Mouse (Mus musculus) granulocyte monocyte progenitor cell, adult 5-6 weeks (primary cell): ENCODE results near the gene Bmpr1a. TPM values are rescaled to one million over a fixed set of nuclear protein-coding genes. Genes with fewer than 3 reads are reported as not detected.

Experiments used
- ATAC-seq: replicated peaks from 2 replicates; pipeline ENCODE4 v1.8.0; 2016; ENCODE audit warnings: mild to moderate bottlenecking, moderate TSS enrichment, inconsistent platforms; ENCODE audit not compliant: poor library complexity, severe bottlenecking
- total RNA-seq, 2 experiments: library from RNA; stranded (forward) in 1 of 2; stranded (reverse) in 1 of 2; fragments of 200-712, 200-1000 nt in 1 of 2; fragments of >200 nt in 1 of 2; fragmentation: Nextera tagmentation in 1 of 2; gene quantifications; 2 replicates each; pipeline ENCODE4 v1.2.3; 2014 to 2017

The Bmpr1a gene
- total RNA-seq (2014; fragmentation: Nextera tagmentation) = not detected in 2 replicates
- total RNA-seq (2017) = 0.04 and 0.46 TPM in 2 replicates

DNA sequence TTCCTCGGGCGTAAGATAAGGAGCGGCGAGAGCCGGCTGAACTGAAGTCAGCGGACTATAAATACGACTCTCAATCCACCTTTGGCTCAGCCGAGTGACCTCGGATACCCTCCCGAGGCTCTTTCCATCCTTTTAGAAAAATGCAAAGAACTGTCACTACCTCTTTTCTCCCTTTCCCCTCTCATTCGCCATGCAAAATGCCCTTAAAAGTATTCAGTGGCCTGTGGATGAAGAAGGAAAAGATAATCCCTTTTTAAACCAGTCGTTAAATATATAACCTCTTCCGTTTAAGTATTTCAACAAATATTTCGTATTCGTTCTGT, at the start of gene Bmpr1a:
Bmpr1a (minus strand) TSS at position 17 of the 323 bp plus-strand sequence.
- no peak for ATAC-seq

DNA sequence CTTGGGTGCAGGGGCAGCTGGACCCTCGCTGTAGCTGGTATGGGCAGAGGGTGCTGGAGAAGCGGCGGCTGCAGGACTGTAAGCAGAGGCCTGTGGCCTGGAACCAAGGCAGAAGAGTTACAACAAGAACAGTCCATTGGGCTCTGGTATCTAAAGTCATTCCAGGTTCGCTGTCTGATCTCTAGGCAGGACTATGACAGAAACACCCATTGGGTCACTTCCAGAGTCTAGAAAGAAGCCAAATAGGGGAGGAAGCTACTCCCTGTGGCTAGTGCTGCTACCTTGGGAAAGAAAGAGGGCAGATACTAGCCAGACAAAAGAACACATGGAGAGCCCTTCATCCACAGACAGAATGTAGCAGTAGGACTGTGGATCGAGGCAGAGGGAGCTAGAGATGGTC, 49.1 kb upstream of the Bmpr1a start:
- ATAC-seq = no peak

DNA sequence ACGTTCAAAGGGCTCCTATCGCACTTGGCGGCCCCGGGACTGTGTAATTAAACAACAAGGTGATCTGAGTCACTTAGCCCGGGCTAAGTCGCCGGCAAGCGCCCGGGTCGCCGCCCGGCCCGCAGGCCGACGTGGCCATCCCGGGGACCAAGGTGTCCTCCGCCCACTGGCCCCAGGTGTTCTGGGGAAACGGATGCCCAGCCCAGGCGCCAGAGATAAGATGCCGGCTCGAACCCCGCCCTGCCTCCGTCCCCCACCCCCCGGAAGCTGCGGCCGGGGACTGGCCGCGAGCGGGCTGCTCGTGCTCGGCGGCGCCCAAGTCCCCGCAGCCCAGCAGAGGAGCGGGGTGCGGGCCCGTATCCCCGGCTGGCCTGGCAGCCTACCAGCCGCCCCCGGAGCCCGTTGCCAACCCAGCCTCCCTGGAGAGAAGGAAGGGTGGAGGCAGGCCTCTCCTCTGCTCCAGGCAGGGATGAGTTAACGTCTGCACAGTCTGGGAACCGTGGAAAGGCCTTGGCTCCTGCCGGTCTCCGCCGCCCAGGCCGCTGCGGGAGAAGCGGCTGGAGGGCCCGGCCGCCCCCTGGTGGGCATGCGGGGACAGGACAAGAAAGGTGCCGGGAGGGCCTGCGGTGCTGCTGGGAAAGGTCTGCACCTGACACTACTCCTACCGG, 46.0 kb upstream of the Bmpr1a start:
- peak; percentile 92 for ATAC-seq

DNA sequence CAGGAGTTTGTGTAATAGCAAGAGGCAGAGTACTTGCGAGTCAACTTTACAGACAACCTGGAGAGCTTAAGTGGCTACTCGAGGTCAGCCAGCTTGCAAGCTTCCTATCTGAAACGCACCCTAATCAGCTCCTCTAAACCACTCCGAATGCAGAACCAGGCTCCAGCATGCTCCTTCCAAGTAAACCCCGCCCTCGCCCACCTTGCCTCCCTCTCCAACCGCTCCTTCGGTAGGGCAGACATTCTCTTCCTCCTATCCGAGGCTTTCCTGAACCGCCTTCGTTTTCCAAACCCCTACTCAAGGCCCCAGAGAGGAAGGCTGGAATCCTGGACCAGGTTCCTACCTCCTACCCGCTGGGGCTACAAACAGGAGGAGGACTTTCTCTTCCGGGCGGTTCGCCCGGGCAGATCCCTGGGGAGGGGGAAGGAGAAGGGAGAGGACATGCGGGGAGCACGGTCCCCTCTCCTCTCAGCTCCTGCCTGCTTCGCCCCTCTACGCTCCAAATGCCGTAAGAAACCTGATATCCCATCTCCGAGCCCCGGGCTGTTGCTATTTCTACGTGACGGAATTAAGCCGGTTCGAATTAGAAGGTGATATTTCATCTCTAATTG, 45.4 kb upstream of the Bmpr1a start:
- peak; percentile 45 for ATAC-seq

DNA sequence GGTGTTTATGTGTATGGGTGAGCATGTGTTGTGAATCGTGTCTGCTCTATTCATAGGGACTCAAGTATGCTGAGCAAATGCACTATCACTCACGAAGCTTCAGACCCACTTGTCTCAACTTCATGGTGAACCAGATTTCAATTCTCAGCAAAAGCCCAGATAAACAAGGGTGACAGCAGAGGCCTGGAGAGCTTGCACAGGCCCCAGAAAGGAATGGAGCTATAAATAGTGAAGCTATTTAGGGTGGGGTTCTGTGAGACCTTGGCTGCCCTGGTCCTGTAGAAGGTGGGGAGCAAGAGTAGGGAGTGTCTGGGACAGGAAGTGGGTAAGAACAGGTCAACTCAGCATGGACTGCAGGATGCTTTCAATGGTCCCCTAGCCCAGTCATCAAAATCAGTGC, 41.4 kb upstream of the Bmpr1a start:
- no peak for ATAC-seq

DNA sequence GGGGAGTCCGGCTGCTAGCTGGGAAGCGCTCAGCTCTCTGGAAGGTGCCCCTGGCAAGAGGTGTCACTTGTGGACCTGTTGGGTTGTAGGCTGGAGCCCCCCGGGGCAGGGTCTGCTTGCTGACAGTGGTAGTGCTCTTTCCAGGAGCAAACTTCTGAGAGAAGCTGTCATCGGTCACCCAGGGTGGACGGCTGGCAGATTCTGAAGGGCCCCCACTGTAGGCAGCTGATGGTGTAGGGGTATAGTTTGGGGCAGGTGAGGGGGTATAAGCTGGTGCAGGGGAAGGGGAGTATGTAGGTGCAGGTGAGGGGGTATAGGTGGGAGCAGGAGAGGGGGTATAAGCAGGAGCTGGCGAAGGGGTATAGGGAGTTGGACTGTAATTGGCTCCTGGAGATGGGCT, 40.9 kb upstream of the Bmpr1a start:
- ATAC-seq = no peak

DNA sequence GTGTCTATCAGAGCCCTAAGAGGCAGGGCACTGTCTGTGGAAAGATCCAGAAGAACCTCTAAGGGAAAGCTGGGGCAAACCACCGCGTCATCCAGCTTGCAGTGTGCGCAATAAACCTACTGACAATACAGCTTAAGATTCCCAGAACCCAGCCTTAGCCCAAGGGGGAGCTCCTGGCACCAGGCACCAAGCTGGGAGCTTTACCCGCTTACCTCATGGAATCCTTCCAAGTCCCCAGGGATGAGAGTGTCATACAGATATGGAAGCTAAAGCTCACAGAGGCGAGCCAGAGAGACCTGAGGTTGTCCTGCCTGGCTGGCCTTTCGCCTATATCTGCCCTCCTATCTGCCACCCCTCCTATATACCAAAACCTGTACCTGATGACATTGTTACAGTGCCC, 40.5 kb upstream of the Bmpr1a start:
- no peak for ATAC-seq

DNA sequence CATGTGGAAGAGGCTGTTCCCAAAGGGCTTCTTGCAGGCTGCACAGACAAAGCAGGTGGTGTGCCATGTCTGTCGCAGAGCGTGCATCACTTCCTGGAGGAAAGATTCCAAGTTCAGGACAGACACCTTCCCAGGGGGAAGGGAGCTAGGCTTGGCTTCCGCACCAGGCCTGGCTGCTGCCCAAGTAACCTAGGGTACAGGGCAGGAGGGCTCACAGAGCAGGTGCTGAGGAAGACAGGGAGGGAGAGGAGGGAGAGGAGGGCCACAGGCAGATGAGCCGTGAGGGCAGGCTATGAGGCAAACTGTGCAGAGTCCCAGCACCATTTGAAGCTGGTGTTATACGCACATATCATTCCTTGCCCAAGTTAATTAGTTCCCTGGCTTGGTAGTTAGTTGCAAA, 38.8 kb upstream of the Bmpr1a start:
- no peak for ATAC-seq

DNA sequence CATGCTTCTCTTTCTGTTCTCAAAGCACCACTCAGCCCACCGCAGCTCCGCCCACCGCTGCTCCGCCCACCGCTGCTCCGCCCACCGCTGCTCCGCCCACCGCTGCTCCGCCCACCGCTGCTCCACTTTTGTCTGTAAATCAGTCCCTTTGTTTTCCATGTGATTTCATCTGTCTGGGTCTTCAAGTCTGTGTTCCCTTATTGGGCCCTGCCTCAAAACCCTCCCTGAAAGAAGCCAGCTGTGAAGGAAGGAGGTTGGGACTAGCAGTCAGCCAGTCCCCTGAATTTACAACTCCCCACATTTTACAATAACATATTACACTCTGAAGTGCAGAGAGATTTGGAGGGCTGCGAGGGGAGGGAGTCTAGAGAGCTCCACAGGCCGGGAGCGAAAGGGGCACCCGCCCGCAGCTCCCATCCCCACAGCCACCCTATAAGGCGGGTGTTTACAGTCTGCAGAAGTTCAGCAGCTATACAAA, 37.6 kb upstream of the Bmpr1a start:
- peak; percentile 93 for ATAC-seq

DNA sequence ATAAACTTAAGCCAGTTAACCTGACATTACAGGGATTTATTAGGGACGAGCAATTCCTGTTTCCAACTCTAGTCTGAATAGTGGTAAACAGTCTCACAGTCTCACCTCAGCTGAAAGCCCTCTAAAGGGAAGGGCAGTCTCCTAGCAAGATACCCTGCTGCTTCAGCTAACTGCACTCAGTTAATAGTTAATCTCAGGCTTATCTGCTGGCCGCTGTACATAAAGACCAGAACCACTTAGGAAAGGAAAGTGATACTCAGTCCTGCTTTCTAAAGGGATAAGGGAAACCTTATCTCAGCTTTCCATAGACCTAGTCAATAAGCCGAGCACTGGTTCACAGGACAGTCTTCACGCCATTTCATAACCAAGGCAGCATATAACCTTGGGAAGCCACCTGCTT, 32.7 kb upstream of the Bmpr1a start:
- ATAC-seq = no peak

DNA sequence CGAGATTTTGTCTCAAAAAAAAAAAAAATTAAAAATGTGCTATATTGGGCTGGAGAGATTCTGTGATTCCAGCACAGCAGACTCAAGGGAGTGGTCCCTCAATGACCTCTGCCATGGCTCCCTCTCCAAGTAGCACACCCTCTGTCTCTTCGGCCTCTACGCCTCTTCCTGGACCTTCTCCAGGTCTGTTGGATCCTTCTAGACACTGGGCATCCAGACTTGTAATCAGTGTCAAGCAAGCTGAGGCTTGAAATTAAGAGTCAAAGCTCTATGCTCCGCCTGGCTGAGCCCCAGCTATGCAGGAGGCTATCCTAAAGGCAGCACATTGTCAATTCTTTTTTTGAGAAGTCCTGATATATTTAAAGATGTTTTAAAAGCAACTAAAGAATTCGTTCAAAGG, 30.4 kb upstream of the Bmpr1a start:
- ATAC-seq = no peak

DNA sequence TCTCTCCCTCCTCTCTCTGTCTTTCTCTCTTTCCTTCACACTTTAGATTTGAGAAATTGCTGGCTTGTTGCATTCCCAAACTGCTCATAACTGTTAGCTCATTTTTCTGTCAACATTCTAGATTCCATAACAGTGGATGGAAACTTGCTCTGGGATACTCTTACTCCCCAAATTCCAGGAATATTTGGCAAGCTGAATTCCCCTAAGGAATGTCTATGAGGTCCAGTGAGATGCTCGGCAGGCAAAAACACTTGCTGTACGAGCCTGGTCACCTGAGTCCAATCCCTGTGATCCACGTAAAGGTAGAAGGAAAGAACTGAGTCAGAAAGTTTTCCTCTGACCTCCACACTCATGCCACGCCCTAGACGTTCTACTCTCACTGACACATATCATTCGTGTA, 29.4 kb upstream of the Bmpr1a start:
- ATAC-seq = no peak

DNA sequence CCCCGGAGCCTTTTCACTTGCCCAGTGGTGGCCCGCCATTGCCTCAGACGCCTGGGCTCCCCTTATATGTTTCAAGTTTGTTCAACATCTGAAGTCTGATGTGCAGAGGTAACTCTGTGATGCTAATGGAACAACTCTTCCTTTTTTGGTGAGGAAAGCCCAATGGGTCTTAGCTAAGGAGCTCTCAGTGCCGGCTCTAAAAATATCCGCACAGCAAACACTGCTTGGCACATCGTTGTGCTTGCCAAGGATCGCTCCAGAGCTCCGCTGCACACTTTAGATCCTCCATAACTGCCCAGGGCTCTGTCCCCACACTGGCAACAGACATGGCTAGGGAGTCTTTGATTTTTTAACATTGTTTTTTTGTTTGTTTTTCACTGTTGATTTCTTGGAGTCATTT, 25.7 kb upstream of the Bmpr1a start:
- no peak for ATAC-seq

DNA sequence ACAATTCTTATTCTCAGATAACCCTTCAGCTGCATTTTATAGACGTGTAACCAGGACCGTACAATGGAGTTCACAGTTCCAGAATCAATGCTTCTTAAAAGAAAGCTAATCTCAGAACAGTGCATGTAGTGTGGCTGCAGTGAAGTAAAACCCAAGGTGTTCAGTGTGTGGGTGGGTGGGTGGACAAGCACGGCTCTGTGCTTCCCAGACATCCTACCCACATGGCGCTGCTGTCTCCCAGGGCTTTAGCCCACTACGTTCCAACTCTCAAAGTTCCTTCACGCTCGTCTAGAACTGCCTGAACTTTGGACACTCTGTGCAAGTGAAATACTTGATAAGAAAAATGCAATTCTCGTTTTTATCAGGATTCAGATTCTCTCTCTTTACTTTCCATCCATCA, 19.6 kb upstream of the Bmpr1a start, which contains the start of gene 9230112D13Rik:
9230112D13Rik (minus strand) TSS at position 101 of the 400 bp plus-strand sequence.
- ATAC-seq = no peak

DNA sequence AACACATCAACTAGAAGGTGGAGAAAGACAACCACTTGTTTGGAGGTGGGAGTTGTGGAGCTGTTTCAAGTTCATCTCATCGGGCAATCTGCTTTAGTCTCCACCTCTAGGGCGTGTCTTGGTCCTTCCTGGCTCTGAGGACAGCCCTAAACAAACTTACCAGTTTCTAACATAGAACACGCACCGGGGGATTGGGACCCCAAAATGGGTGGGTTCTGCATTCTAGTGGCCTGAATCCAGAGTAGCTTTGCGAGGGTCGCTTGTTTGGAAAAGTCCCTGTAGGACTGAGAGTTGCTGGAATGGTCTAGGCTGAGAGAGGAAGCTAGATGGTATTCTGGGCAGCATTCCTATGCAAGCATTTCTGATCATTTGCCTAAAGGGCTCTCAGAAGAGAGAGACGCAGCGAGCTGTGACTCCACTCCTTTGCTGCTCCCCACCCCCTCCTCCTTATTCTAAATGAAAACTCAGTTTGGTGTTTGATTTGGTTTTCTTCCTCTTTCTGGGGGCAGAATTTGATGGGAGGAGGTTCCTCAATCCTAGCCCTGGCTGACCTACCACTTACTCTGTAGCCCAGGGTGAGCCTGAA, 14.9 kb upstream of the Bmpr1a start:
- ATAC-seq = peak; percentile 46

DNA sequence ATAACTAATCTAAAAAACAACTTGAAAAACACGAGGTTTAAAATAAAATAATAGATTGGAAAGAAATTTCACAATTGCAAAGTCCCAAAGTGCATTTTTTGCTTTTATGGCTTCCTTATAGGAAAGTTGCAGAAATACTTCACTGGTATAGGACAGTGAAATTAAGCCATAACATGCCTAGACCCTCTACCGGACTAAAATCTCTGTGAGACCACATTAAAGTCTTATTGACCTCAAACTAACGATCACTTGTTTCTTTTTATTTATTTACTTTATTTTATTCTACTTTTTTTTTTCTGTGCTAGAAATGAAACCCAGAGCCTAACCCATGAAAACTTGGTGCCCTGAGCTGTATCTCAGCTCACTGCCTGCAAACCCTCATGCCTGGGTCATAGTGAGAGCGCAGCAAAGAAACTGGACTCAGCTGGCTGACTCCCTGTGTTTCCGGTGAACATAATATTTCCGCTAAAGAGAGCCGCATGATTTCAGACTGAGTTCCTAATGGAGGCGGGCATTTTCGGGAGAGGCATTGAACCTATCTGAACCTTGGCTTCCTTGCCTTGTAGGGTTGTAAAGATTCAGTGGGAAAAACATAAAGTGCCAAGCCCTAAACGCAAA, 13.9 kb upstream of the Bmpr1a start:
- no peak for ATAC-seq

DNA sequence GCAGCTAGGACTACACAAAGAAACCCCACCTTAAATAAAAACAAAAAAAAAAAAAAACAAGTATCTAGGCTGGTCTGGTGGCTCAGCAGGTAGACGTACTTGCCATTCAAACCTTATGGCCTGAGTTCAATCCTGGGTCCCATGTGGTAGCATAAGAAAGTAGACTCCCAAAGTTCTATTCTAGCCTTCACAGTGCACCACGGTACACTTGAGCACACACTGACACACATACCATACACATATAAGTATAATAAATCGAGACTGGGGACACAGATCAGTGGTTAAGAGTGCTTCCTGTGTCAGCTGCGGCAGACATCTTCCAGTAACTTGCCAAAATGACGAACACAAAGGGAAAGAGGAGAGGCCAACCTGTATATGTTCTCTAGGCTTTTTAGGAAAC, 12.7 kb upstream of the Bmpr1a start:
- ATAC-seq = no peak

DNA sequence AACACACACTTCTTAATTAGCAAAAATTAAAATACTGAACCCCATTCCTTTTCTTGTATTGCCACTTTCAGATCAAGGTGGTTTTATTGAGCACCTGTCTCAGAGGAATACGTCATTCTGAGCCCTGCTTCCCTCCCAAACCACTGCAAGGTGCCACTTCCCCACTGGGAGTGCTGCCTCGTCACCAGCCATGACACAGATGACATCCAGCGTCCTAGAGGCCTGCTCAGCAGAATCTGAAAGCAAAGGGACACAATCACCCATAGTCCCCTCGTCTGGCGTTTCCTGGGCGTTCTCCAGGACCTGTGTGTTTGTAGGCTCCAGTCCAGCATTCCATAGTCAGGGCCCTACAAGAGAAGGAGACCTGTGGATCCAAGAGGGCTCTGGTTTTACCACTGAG, 11.0 kb upstream of the Bmpr1a start:
- ATAC-seq = peak; percentile 52

DNA sequence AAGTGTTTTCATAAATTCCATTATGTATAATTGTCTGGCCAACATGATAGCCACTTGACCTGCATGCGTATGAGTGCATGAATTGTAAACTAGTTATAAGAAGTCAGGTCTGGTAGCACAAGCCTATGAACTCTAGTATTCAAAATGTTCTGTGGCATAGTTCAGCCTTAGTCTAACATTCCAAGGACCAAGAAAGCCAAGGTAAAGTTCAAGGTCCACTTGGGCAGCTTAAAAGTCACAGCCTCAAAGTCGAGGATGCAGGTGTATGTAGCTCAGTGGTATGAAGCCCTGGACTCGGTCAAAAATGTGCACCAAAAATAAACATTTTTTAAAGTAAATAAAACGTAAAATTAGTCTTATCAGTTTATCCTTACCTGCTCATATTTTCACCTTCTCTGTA, 9.5 kb upstream of the Bmpr1a start:
- no peak for ATAC-seq

DNA sequence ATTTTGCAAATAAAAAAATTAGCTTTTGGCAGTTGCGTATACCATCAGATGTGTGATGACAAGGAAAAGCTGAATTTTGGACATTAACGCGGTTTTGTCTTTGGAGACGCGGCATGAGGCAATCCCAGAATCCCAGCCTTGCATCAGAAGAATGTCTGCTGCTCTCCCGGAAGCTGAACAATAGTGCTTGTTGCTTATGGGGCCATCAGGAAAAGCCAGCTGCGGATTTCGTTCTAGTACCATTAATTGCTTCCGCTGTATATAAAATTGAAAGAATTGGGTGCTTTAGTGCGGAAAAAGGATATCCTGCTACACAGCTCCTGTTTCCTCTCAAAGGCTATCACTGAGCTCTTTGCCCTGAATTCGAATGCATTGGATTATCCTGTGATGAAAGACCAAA, 8.8 kb upstream of the Bmpr1a start:
- ATAC-seq = 0 out of 2 replicates have a peak, but pooled peaks have one; percentile 25

DNA sequence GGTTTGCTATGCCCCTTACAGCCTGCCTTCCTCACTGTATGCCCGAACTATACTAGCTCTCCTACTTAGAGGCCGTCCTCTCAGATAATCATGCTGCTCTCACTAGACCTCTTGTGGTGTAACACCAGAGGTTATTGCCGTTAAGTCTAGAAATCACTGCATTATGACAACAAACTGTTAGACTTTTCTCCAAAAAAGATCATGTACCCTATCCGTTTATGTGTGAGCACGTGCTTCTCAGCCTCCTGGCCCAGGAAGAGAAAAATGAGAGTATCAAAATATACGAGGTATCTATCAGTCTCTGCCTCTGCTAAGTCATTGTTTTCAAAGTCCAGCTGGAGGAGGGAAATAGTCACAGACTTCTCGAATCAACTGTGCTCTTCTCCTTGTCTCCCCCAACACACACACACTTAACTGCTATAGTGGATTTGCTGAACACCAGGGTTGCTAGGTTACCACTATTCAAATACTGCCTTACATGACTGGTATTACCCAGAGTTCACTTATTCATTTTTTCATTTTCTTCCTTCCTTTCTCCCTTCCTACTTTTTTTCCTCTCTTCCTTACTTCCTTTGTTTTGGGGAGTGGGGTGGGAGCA, 5.8 kb upstream of the Bmpr1a start:
- ATAC-seq = no peak
